Mouse (Mus musculus) myocyte (in vitro differentiated cells): ENCODE measurements around the gene D930048N14Rik.

Experiments used
- CEBPB ChIP-seq: IDR thresholded peaks from 2 replicates; pipeline ENCODE4 v1.6.1; 2011; ENCODE audit warnings: mild to moderate bottlenecking, moderate library complexity; ENCODE audit not compliant: poor library complexity, insufficient read depth, severe bottlenecking
- E2F4 ChIP-seq: IDR thresholded peaks from one replicate; pipeline ENCODE4 v1.6.1; 2011; ENCODE audit warnings: mild to moderate bottlenecking, control low read depth, moderate library complexity; ENCODE audit not compliant: insufficient read depth
- MAX ChIP-seq: IDR thresholded peaks from one replicate; pipeline ENCODE4 v1.6.1; 2011; ENCODE audit warnings: low read depth, mild to moderate bottlenecking, control low read depth
- MYOD1 ChIP-seq, 3 experiments: IDR thresholded peaks; one replicate each; pipeline ENCODE4 v1.6.1; 2011; ENCODE audit warnings: control low read depth in 2 of 3, low read depth in 2 of 3, mild to moderate bottlenecking in 2 of 3, moderate library complexity in 1 of 3; ENCODE audit not compliant: insufficient read length in 2 of 3, control insufficient read depth in 1 of 3
- MYOG ChIP-seq, 3 experiments: IDR thresholded peaks; one replicate each; pipeline ENCODE4 v1.6.1; 2011; ENCODE audit warnings: control low read depth in 2 of 3, low read depth in 2 of 3, mild to moderate bottlenecking in 2 of 3; ENCODE audit not compliant: insufficient read length in 2 of 3, control insufficient read depth in 1 of 3, insufficient read depth in 1 of 3
- POLR2A ChIP-seq: IDR thresholded peaks from one replicate; pipeline ENCODE4 v1.6.1; 2011; ENCODE audit warnings: low read depth, mild to moderate bottlenecking, control low read depth, moderate library complexity; ENCODE audit not compliant: insufficient read length
- POLR2AphosphoS2 ChIP-seq: IDR thresholded peaks from one replicate; pipeline ENCODE4 v1.6.1; 2011; ENCODE audit warnings: low read depth, control low read depth; ENCODE audit not compliant: insufficient read length
- REST ChIP-seq: IDR thresholded peaks from one replicate; pipeline ENCODE4 v1.6.1; 2011; ENCODE audit warnings: mild to moderate bottlenecking, control low read depth, moderate library complexity; ENCODE audit not compliant: insufficient read depth, insufficient read length
- SRF ChIP-seq: IDR thresholded peaks from one replicate; pipeline ENCODE4 v1.6.1; 2011; ENCODE audit warnings: low read depth; ENCODE audit not compliant: control insufficient read depth, insufficient read length
- TCF12 ChIP-seq: IDR thresholded peaks from one replicate; pipeline ENCODE4 v1.6.1; 2011; ENCODE audit warnings: mild to moderate bottlenecking, control low read depth; ENCODE audit not compliant: poor library complexity, insufficient read depth, severe bottlenecking
- TCF3 ChIP-seq: IDR thresholded peaks from one replicate; pipeline ENCODE4 v1.6.1; 2011; ENCODE audit warnings: low read depth, control low read depth; ENCODE audit not compliant: insufficient read length
- USF1 ChIP-seq: IDR thresholded peaks from one replicate; pipeline ENCODE4 v1.6.1; 2011; ENCODE audit warnings: low read depth, mild to moderate bottlenecking, control low read depth, moderate library complexity

DNA sequence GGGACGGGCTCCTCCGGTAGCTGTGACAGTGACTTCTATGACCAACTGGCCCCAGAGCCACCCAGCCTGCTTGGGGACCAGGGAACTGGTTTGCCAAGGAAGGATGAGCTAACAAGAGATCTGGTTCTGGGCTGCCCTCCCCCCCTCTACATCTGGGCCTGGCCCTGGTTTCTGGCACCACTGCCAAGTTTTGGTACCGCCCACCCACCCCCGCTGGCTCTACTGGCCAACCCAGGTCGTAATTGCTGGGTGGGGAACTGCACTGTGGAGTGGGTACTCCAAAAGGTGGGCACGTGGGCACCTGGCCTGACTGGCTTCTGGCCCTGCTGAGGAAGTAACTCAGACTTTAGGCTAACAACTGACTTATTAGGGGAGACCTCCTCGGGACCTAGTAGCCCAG, 10.0 kb upstream of the D930048N14Rik start:
- TF ChIP-seq POLR2A (no peak), USF1 (no peak), MYOG (IDR thresholded peaks at IDR 0.05; ENCODE audit: control insufficient read depth in 1 of 3, insufficient read depth in 1 of 3, insufficient read length in 2 of 3, low read depth in 2 of 3) (no peak), MAX (no peak), MYOD1 (IDR thresholded peaks at IDR 0.05; ENCODE audit: control insufficient read depth in 1 of 3, insufficient read length in 2 of 3, low read depth in 2 of 3) (no peak), TCF3 (no peak), E2F4 (no peak), POLR2AphosphoS2 (no peak), TCF12 (no peak), CEBPB (no peak), SRF (no peak), REST (no peak)
